Mouse (Mus musculus) cortical plate, adult 2 months (tissue): ENCODE measurements around the gene Osr1.

Experiments
- CTCF ChIP-seq: fragments of 200-500 bp; IDR thresholded peaks from 2 replicates; pipeline ENCODE4 v1.5.1; 2011; ENCODE audit warnings: mild to moderate bottlenecking, control low read depth, low read length; ENCODE audit not compliant: insufficient read depth; ENCODE audit errors: extremely low read depth
- POLR2A ChIP-seq: fragments of 200-500 bp; IDR thresholded peaks from 2 replicates; pipeline ENCODE4 v1.6.1; 2011; ENCODE audit warnings: mild to moderate bottlenecking, low read length, control low read depth; ENCODE audit not compliant: insufficient read depth; ENCODE audit errors: extremely low read depth

DNA sequence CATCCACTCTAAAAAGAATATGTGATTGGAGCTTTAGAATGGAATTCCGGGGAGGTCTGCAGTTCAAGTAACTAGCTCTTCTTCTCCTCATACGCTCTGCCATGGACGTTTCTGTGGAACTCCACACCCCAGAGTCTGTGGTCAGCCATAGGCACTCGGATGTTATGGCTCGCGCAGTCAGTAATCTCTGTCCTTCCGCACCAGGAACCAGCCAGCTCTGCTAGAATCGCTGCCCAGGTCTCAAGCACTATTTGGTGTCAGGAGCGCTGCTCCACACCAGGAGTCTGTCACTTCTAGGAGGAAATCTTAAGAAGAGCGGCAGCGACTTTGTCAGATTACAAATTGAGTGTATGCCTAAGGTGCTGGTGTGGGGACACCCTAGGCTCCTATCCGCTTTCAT, 3.8 kb downstream of the Osr1 start:
- no peak for TF ChIP-seq POLR2A
- no peak for TF ChIP-seq CTCF
